Mouse (Mus musculus): Measurements from ENCODE around the gene Smarcad1. TPM values are rescaled to one million over a fixed set of nuclear protein-coding genes. Genes with fewer than 3 reads are reported as not detected.

Gene Smarcad1
- polyA plus RNA-seq, 1 experiment = 53.0 TPM

DNA sequence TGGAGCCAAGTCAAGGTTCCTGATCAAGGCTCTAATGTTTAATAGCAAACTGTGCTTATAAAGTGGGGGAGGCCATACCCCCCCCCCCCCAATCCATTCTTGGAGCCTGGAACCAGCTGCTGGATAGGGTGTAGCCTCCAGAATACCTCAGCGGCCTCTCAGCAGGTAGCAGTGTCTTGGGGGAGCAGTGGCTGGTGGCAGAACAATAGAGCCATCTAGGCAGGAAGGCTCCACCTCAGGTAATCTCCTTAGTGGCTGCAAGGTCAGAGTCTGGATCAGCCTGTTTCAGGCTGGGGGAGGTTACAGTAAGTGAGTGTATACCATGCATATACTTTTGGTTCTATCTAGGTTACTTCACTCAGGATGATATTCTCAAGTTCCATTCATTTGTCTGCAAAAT is 18.7 kb downstream of the Smarcad1 start:
- Histone ChIP-seq H3K27ac (ENCODE audit: insufficient read depth, low read length) (no peak overlapping the region), H3K4me3 (ENCODE audit: insufficient read depth, low read length) (no peak overlapping the region), H3K4me1 (ENCODE audit: control insufficient read depth, insufficient read depth, low read length) (no peaks in the 10 kb centered on the region)
- no peak for TF ChIP-seq CTCF (IDR thresholded peaks at IDR 0.05; ENCODE audit: borderline replicate concordance, insufficient read depth, low read length)
- TF ChIP-seq POLR2A (IDR thresholded peaks at IDR 0.05; ENCODE audit: low read depth, low read length) = no peak

GRCm38 (mm10) chr6:65075201-65075600 is 32.8 kb downstream of the Smarcad1 start:
- no peak for TF ChIP-seq CTCF (IDR thresholded peaks at IDR 0.05; ENCODE audit: borderline replicate concordance, insufficient read depth, low read length)
- no peak for TF ChIP-seq POLR2A (IDR thresholded peaks at IDR 0.05; ENCODE audit: low read depth, low read length)
- Histone ChIP-seq H3K4me1 (ENCODE audit: control insufficient read depth, insufficient read depth, low read length) (no peaks in the 10 kb centered on the region), H3K4me3 (ENCODE audit: insufficient read depth, low read length) (no peak overlapping the region), H3K27ac (ENCODE audit: insufficient read depth, low read length) (no peak overlapping the region)

- H3K4me3 ChIP-seq (ENCODE audit: insufficient read depth, low read length) = no peak overlapping the region
- TF ChIP-seq CTCF (IDR thresholded peaks at IDR 0.05; ENCODE audit: borderline replicate concordance, insufficient read depth, low read length) (no peak), POLR2A (IDR thresholded peaks at IDR 0.05; ENCODE audit: low read depth, low read length) (no peak)
- no peaks in the 10 kb centered on the region for H3K4me1 ChIP-seq (ENCODE audit: control insufficient read depth, insufficient read depth, low read length)
- no peak overlapping the region for H3K27ac ChIP-seq (ENCODE audit: insufficient read depth, low read length)
These were observed 36.8 kb downstream of the Smarcad1 start for GRCm38 (mm10) chr6:65079139-65079538.

- Histone ChIP-seq H3K27ac (ENCODE audit: insufficient read depth, low read length) (no peak overlapping the region), H3K4me3 (ENCODE audit: insufficient read depth, low read length) (no peak overlapping the region), H3K4me1 (ENCODE audit: control insufficient read depth, insufficient read depth, low read length) (0 out of 2 replicates have a peak, but pooled peaks cover 2% of the 10 kb centered on the region)
- TF ChIP-seq POLR2A (IDR thresholded peaks at IDR 0.05; ENCODE audit: low read depth, low read length) = no peak
- TF ChIP-seq CTCF (IDR thresholded peaks at IDR 0.05; ENCODE audit: borderline replicate concordance, insufficient read depth, low read length) = no peak
These were observed 72.5 kb downstream of the Smarcad1 start for GRCm38 (mm10) chr6:65114902-65115301.

GRCm38 (mm10) chr6:65117540-65117939 is 75.2 kb downstream of the Smarcad1 start:
- TF ChIP-seq CTCF (IDR thresholded peaks at IDR 0.05; ENCODE audit: borderline replicate concordance, insufficient read depth, low read length) = no peak
- TF ChIP-seq POLR2A (IDR thresholded peaks at IDR 0.05; ENCODE audit: low read depth, low read length) = no peak
- H3K4me3 ChIP-seq (ENCODE audit: insufficient read depth, low read length) = no peak overlapping the region

GRCm38 (mm10) chr6:65126074-65126726 is 83.8 kb downstream of the Smarcad1 start:
- Histone ChIP-seq H3K4me1 (ENCODE audit: control insufficient read depth, insufficient read depth, low read length) (peaks cover 3% of the 10 kb centered on the region; the same call in 1 of the 2 replicates), H3K27ac (ENCODE audit: insufficient read depth, low read length) (no peak overlapping the region), H3K4me3 (ENCODE audit: insufficient read depth, low read length) (no peak overlapping the region)
- TF ChIP-seq CTCF (IDR thresholded peaks at IDR 0.05; ENCODE audit: borderline replicate concordance, insufficient read depth, low read length) (peak; percentile 86; the same call in 1 of the 2 replicates), POLR2A (IDR thresholded peaks at IDR 0.05; ENCODE audit: low read depth, low read length) (no peak)

More at GRCm38 (mm10) chr6:65117540-65117939, 75.2 kb downstream of the Smarcad1 start:
- H3K4me1 ChIP-seq (ENCODE audit: control insufficient read depth, insufficient read depth, low read length) = 0 out of 2 replicates have a peak, but pooled peaks cover 2% of the 10 kb centered on the region
- no peak overlapping the region for H3K27ac ChIP-seq (ENCODE audit: insufficient read depth, low read length)

DNA sequence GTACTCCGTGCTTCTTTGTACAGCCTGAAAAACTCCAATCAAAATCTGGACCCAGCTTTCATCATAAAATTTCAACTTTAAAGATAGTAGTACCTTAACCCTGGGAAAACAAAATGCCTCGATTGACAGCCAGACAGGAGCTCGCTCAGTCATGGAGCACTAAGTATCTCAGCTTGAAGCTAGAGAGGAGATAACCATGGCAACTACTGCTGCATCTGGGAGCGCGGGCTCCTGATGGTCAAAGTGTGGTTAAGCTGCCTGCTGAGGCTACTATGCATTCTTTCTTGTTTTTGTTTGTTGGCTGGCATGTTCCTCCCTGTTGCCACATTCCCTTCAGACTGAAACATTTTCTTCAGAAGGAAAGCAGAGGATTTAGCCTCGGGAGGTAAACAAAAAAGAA is 90.0 kb downstream of the Smarcad1 start:
- Histone ChIP-seq H3K4me3 (ENCODE audit: insufficient read depth, low read length) (no peak overlapping the region), H3K27ac (ENCODE audit: insufficient read depth, low read length) (no peak overlapping the region), H3K4me1 (ENCODE audit: control insufficient read depth, insufficient read depth, low read length) (no peaks in the 10 kb centered on the region)
- TF ChIP-seq CTCF (IDR thresholded peaks at IDR 0.05; ENCODE audit: borderline replicate concordance, insufficient read depth, low read length) = no peak
- TF ChIP-seq POLR2A (IDR thresholded peaks at IDR 0.05; ENCODE audit: low read depth, low read length) = no peak

- TF ChIP-seq POLR2A (IDR thresholded peaks at IDR 0.05; ENCODE audit: low read depth, low read length) = no peak
- no peak for TF ChIP-seq CTCF (IDR thresholded peaks at IDR 0.05; ENCODE audit: borderline replicate concordance, insufficient read depth, low read length)
- no peak overlapping the region for H3K27ac ChIP-seq (ENCODE audit: insufficient read depth, low read length)
- no peak overlapping the region for H3K4me3 ChIP-seq (ENCODE audit: insufficient read depth, low read length)
- H3K4me1 ChIP-seq (ENCODE audit: control insufficient read depth, insufficient read depth, low read length) = no peaks in the 10 kb centered on the region
These were observed 95.4 kb downstream of the Smarcad1 start for GRCm38 (mm10) chr6:65137802-65138201.

GRCm38 (mm10) chr6:65138243-65138642 is 95.9 kb downstream of the Smarcad1 start:
- no peak overlapping the region for H3K4me3 ChIP-seq (ENCODE audit: insufficient read depth, low read length)
- no peaks in the 10 kb centered on the region for H3K4me1 ChIP-seq (ENCODE audit: control insufficient read depth, insufficient read depth, low read length)
- no peak overlapping the region for H3K27ac ChIP-seq (ENCODE audit: insufficient read depth, low read length)
- TF ChIP-seq CTCF (IDR thresholded peaks at IDR 0.05; ENCODE audit: borderline replicate concordance, insufficient read depth, low read length) (no peak), POLR2A (IDR thresholded peaks at IDR 0.05; ENCODE audit: low read depth, low read length) (no peak)

- no peak for TF ChIP-seq POLR2A (IDR thresholded peaks at IDR 0.05; ENCODE audit: low read depth, low read length)
- no peak for TF ChIP-seq CTCF (IDR thresholded peaks at IDR 0.05; ENCODE audit: borderline replicate concordance, insufficient read depth, low read length)
- Histone ChIP-seq H3K4me1 (ENCODE audit: control insufficient read depth, insufficient read depth, low read length) (no peaks in the 10 kb centered on the region), H3K27ac (ENCODE audit: insufficient read depth, low read length) (no peak overlapping the region), H3K4me3 (ENCODE audit: insufficient read depth, low read length) (no peak overlapping the region)
These were observed 97.8 kb downstream of the Smarcad1 start for GRCm38 (mm10) chr6:65140082-65140749.
